Mouse (Mus musculus) lung, postnatal 0 days (tissue): ENCODE data around the gene Rnaseh2b.

ENCODE experiments used
- CTCF ChIP-seq: IDR thresholded peaks from 2 replicates; pipeline ENCODE4 v1.5.1; 2016; ENCODE audit warnings: antibody characterized with exemption, mild to moderate bottlenecking
- EP300 ChIP-seq: IDR thresholded peaks from 2 replicates; pipeline ENCODE4 v1.6.1; 2016; ENCODE audit warnings: antibody characterized with exemption, mild to moderate bottlenecking, control low read depth

- TF ChIP-seq CTCF (no peak), EP300 (no peak)
Observed at GRCm38 (mm10) chr14:62374001-62374400, 81.6 kb downstream of the Rnaseh2b start.
